23 mouse cellular contexts compared by ENCODE assay signal in genomic region chr5:21050770-21051122, GRCm38 (mm10). TPM values are rescaled to one million over a fixed set of nuclear protein-coding genes. Genes with fewer than 3 reads are reported as not detected.
DNase-seq lines count a peak whose midpoint lies in the region; ATAC-seq and TF ChIP-seq lines count a peak whose summit lies in the region.
"Had no signal": no experiment of that assay in that cellular context is flagged by ENCODE, and none has a peak within 500 bp of the region (broad histone marks: within the 10 kb centered on the region; RNA-seq: fewer than 3 reads in every experiment).

No protein-coding gene starts in this region.

- H3K9ac ChIP-seq in heart, embryonic 14.5 days (ENCODE audit: low read length): peak overlapping the region; percentile 11; the same call in 1 of the 2 replicates
- H3K9ac ChIP-seq in liver, embryonic 16.5 days (ENCODE audit: low read depth, low read length): peak overlapping the region; percentile 46
- H3K9ac ChIP-seq in intestine, embryonic 16.5 days (ENCODE audit: low read depth, low read length): no peak overlapping the region
- H3K9ac ChIP-seq: embryonic facial prominence, embryonic 13.5 days; hindbrain, embryonic 13.5 days; lung, embryonic 15.5 days; midbrain, embryonic 13.5 days had no signal

- H3K4me3 ChIP-seq in heart, embryonic 14.5 days (ENCODE audit: control insufficient read depth in 1 of 2, insufficient read depth in 1 of 2, low read depth in 1 of 2, low read length in 2 of 2): no peak overlapping the region
- H3K4me3 ChIP-seq in G1E (ENCODE audit: low read depth, low read length): no peak overlapping the region; the same call in 1 of the 2 replicates
- peak overlapping the region; percentile 29 for H3K4me3 ChIP-seq in liver, embryonic 16.5 days (ENCODE audit: low read depth, low read length)
- no peak overlapping the region for H3K4me3 ChIP-seq in intestine, embryonic 16.5 days (ENCODE audit: low read length)
- H3K4me3 ChIP-seq: embryonic facial prominence, embryonic 13.5 days; heart, adult 2 months; hindbrain, embryonic 13.5 days; left cerebral cortex, adult 2 months; lung, embryonic 15.5 days; midbrain, embryonic 13.5 days had no signal

- no peaks in the 10 kb centered on the region for H3K9me3 ChIP-seq in heart, embryonic 14.5 days (ENCODE audit: control insufficient read depth, low read length)
- H3K9me3 ChIP-seq in G1E (replicated peaks): no peaks in the 10 kb centered on the region
- H3K9me3 ChIP-seq in liver, embryonic 16.5 days (replicated peaks; ENCODE audit: control insufficient read depth, low read length): no peaks in the 10 kb centered on the region
- H3K9me3 ChIP-seq in intestine, embryonic 16.5 days (ENCODE audit: control insufficient read depth, low read length): no peaks in the 10 kb centered on the region
- H3K9me3 ChIP-seq: embryonic facial prominence, embryonic 13.5 days; hindbrain, embryonic 13.5 days; lung, embryonic 15.5 days; midbrain, embryonic 13.5 days had no signal

- no peaks in the 10 kb centered on the region for H3K36me3 ChIP-seq in heart, embryonic 14.5 days (ENCODE audit: control insufficient read depth, insufficient read depth, low read length)
- H3K36me3 ChIP-seq in G1E (replicated peaks): peaks cover 4% of the 10 kb centered on the region
- H3K36me3 ChIP-seq in liver, embryonic 16.5 days (ENCODE audit: control insufficient read depth, insufficient read depth): no peaks in the 10 kb centered on the region
- no peaks in the 10 kb centered on the region for H3K36me3 ChIP-seq in intestine, embryonic 16.5 days (ENCODE audit: control insufficient read depth, insufficient read depth, low read length)
- H3K36me3 ChIP-seq: embryonic facial prominence, embryonic 13.5 days; hindbrain, embryonic 13.5 days; lung, embryonic 15.5 days; midbrain, embryonic 13.5 days had no signal

- H3K4me1 ChIP-seq in heart, embryonic 14.5 days (ENCODE audit: control insufficient read depth in 2 of 2, insufficient read depth in 2 of 2, low read length in 2 of 2): peaks cover 2 to 30% of the 10 kb centered on the region in 2 experiments; a peak in 3 of 4 replicates
- H3K4me1 ChIP-seq in G1E (ENCODE audit: insufficient read depth, low read depth, low read length): peaks cover 58% of the 10 kb centered on the region
- H3K4me1 ChIP-seq in liver, embryonic 16.5 days (ENCODE audit: control insufficient read depth, low read depth, low read length): peaks cover 57% of the 10 kb centered on the region
- H3K4me1 ChIP-seq in intestine, embryonic 16.5 days (ENCODE audit: control insufficient read depth, insufficient read depth, low read length): peaks cover 14% of the 10 kb centered on the region

- DNase-seq in heart, postnatal 14 days: no peak
- no peak for DNase-seq in G1E (ENCODE audit: low spot score)
- DNase-seq in c-Kit-positive CD71-positive TER-119-positive erythroid progenitor cells, embryonic 14.5 days (ENCODE audit: low spot score): peak; percentile 52
- DNase-seq in spleen, postnatal 36 days (ENCODE audit: low spot score in 2 of 2): no peak
- DNase-seq in natural killer cell, adult 2 months (ENCODE audit: low spot score in 2 of 2): no peak
- DNase-seq: adrenal gland, postnatal 14 days; cerebellum, adult 11 months; cerebellum, postnatal 14 days; gastrocnemius, postnatal 36 days; heart, adult 2 months; kidney, adult 18-20 months; thymus, postnatal 14 days had no signal

- peak overlapping the region; percentile 23; the same call in 1 of the 2 replicates for H3K4me2 ChIP-seq in heart, embryonic 14.5 days (ENCODE audit: low read length)
- peak overlapping the region; percentile 47 for H3K4me2 ChIP-seq in liver, embryonic 16.5 days (ENCODE audit: low read depth, low read length)
- H3K4me2 ChIP-seq in intestine, embryonic 16.5 days (ENCODE audit: low read depth, low read length): no peak overlapping the region
- H3K4me2 ChIP-seq: embryonic facial prominence, embryonic 13.5 days; hindbrain, embryonic 13.5 days; lung, embryonic 15.5 days; midbrain, embryonic 13.5 days had no signal

- no peak for ATAC-seq in heart, embryonic 14.5 days (ENCODE audit: insufficient number of reproducible peaks, insufficient read depth, low FRiP score, low read depth)
- peak; percentile 26 for ATAC-seq in G1E (ENCODE audit: extremely low read depth, insufficient number of reproducible peaks, low FRiP score, poor library complexity, severe bottlenecking)
- peak; percentile 31 for ATAC-seq in liver, embryonic 16.5 days (ENCODE audit: low read depth)
- ATAC-seq in intestine, embryonic 16.5 days: no peak
- ATAC-seq: forebrain, embryonic 16.5 days; midbrain, embryonic 13.5 days had no signal

- H3K27ac ChIP-seq in heart, embryonic 14.5 days (replicated peaks in 1 of 2; ENCODE audit: control insufficient read depth in 1 of 2, insufficient read depth in 1 of 2, low read depth in 2 of 2, low read length in 2 of 2): no peak overlapping the region
- H3K27ac ChIP-seq in liver, embryonic 16.5 days (ENCODE audit: low read length): peak overlapping the region; percentile 93
- no peak overlapping the region for H3K27ac ChIP-seq in intestine, embryonic 16.5 days (ENCODE audit: low read length)
- H3K27ac ChIP-seq: embryonic facial prominence, embryonic 13.5 days; heart, adult 2 months; hindbrain, embryonic 13.5 days; kidney, postnatal 0 days; left cerebral cortex, adult 2 months; lung, embryonic 15.5 days; macrophage; midbrain, embryonic 13.5 days had no signal

- intact Hi-C loops in heart, postnatal 14 days (cut with DNase I): loop anchor here (5.0 kb wide), 1 partner anchor 33 kb away; no protein-coding TSS in a partner anchor

- no peak for TF ChIP-seq CTCF in G1E (IDR thresholded peaks at IDR 0.05; ENCODE audit: low read depth, low read length)

- WGBS in heart, embryonic 14.5 days: 33% methylated on average over 2 of the region's 2 CpGs
- 14% methylated on average over 2 of the region's 2 CpGs for WGBS in liver, embryonic 16.5 days (ENCODE audit: insufficient replicate concordance)
- WGBS in intestine, embryonic 16.5 days: 40% methylated on average over 2 of the region's 2 CpGs

- H3K27me3 ChIP-seq in heart, embryonic 14.5 days (ENCODE audit: control insufficient read depth, insufficient read depth, low read length): no peaks in the 10 kb centered on the region
- H3K27me3 ChIP-seq in G1E (ENCODE audit: insufficient read depth, low read length): no peaks in the 10 kb centered on the region
- H3K27me3 ChIP-seq in liver, embryonic 16.5 days (ENCODE audit: control insufficient read depth, insufficient read depth, low read depth, low read length): no peaks in the 10 kb centered on the region
- H3K27me3 ChIP-seq in intestine, embryonic 16.5 days (replicated peaks; ENCODE audit: control insufficient read depth, insufficient read depth, low read length): no peaks in the 10 kb centered on the region
- H3K27me3 ChIP-seq: embryonic facial prominence, embryonic 13.5 days; hindbrain, embryonic 13.5 days; lung, embryonic 15.5 days; midbrain, embryonic 13.5 days had no signal

RNA-seq across cellular contexts. Expression of gene Ptpn12, which starts 5.0 kb away (rescaled TPM):
- polyA plus RNA-seq in heart, embryonic 14.5 days (2014; fragmentation: Nextera tagmentation; extraction: Ambion mirVana): 20.0 and 22.5 TPM in 2 replicates
- total RNA-seq in heart, postnatal 14 days (2021): 10 to 100 TPM; 38.5 to 42.9 TPM
- total RNA-seq in G1E (2014; fragmentation: Nextera tagmentation) (112 and 137 TPM in 2 replicates), G1E (2017) (84.7 and 95.6 TPM in 2 replicates)
- 25.4 and 59.0 TPM in 2 replicates for polyA plus RNA-seq in G1E (2012)
- 9.0 and 9.7 TPM in 2 replicates for polyA plus RNA-seq in liver, embryonic 16.5 days (2015; fragmentation: Nextera tagmentation; extraction: Ambion mirVana)
- 10.6 and 12.1 TPM in 2 replicates for polyA plus RNA-seq in intestine, embryonic 16.5 days (2015; fragmentation: Nextera tagmentation; extraction: Ambion mirVana)

Comparison
In these comparisons a context has a peak if more than half of its experiments do, and no peak if none do; other contexts are left out.
1. ATAC-seq: peak in G1E (single experiment) and liver, embryonic 16.5 days (single experiment); none in heart, embryonic 14.5 days (single experiment) and intestine, embryonic 16.5 days (single experiment).